In the genomic region with DNA sequence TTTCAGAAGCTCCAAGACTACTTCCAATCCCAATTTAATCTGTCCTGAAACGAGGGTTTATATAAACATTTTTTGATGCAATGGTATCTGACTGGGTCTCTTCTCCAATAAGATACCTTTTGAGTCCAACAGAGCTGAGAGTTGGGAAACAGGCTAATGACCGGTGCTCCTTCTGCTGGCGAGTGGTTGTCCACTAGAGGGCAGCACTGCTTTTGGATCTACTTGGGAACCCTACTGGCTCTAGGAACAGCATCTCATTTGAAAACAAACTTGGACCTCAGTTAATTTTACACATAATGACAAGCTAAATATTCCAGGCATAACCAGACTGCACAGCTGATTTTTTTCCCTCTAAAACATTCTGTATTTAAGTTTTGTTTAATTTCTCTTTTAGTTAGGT, we compare ENCODE assay signal across 8 mouse cellular contexts.
DNase-seq lines count a peak whose midpoint lies in the region; ATAC-seq lines count a peak whose summit lies in the region.

No protein-coding gene starts in this region.

- WGBS in heart, embryonic 11.5 days (ENCODE audit: insufficient replicate concordance) = 3% methylated on average over 3 of the region's 3 CpGs
- 2% methylated on average over 3 of the region's 3 CpGs for WGBS in forebrain, embryonic 16.5 days
- whole genome bisulfite sequencing in hindbrain, embryonic 10.5 days = 2% methylated on average over 3 of the region's 3 CpGs

- H3K9ac ChIP-seq in heart, embryonic 11.5 days (ENCODE audit: low read depth, low read length) = no peak overlapping the region
- no peak overlapping the region for H3K9ac ChIP-seq in forebrain, embryonic 16.5 days (replicated peaks; ENCODE audit: low read depth, low read length)

- no peak overlapping the region for H3K4me3 ChIP-seq in heart, embryonic 11.5 days (ENCODE audit: low read depth, low read length)
- H3K4me3 ChIP-seq in forebrain, embryonic 16.5 days (replicated peaks; ENCODE audit: low read length) = no peak overlapping the region
- H3K4me3 ChIP-seq in hindbrain, embryonic 10.5 days = no peak overlapping the region

- H3K27me3 ChIP-seq in heart, embryonic 11.5 days (ENCODE audit: control insufficient read depth, insufficient read depth, low read length) = no peaks in the 10 kb centered on the region
- 0 out of 2 replicates have a peak, but pooled peaks cover 4% of the 10 kb centered on the region for H3K27me3 ChIP-seq in forebrain, embryonic 16.5 days (replicated peaks; ENCODE audit: control insufficient read depth, insufficient read depth, low read length)
- peaks cover 67% of the 10 kb centered on the region for H3K27me3 ChIP-seq in hindbrain, embryonic 10.5 days (ENCODE audit: insufficient read depth, poor library complexity, severe bottlenecking)

- H3K4me2 ChIP-seq in heart, embryonic 11.5 days = no peak overlapping the region
- no peak overlapping the region for H3K4me2 ChIP-seq in forebrain, embryonic 16.5 days (ENCODE audit: low read length)

- H3K4me1 ChIP-seq in heart, embryonic 11.5 days (ENCODE audit: control insufficient read depth, insufficient read depth, low read length) = peaks cover 5% of the 10 kb centered on the region; the same call in 1 of the 2 replicates
- peaks cover 10% of the 10 kb centered on the region for H3K4me1 ChIP-seq in forebrain, embryonic 16.5 days (replicated peaks; ENCODE audit: control insufficient read depth, insufficient read depth, low read length)
- H3K4me1 ChIP-seq in hindbrain, embryonic 10.5 days (replicated peaks) = peaks cover 25% of the 10 kb centered on the region

- H3K36me3 ChIP-seq in heart, embryonic 11.5 days (ENCODE audit: control insufficient read depth, insufficient read depth, low read length) = no peaks in the 10 kb centered on the region
- no peaks in the 10 kb centered on the region for H3K36me3 ChIP-seq in forebrain, embryonic 16.5 days (ENCODE audit: control insufficient read depth, insufficient read depth)
- no peaks in the 10 kb centered on the region for H3K36me3 ChIP-seq in hindbrain, embryonic 10.5 days

- H3K9me3 ChIP-seq in heart, embryonic 11.5 days (replicated peaks; ENCODE audit: control insufficient read depth, low read length) = no peaks in the 10 kb centered on the region
- H3K9me3 ChIP-seq in forebrain, embryonic 16.5 days (ENCODE audit: control insufficient read depth, low read length) = no peaks in the 10 kb centered on the region
- no peaks in the 10 kb centered on the region for H3K9me3 ChIP-seq in hindbrain, embryonic 10.5 days

- peak; percentile 93 for DNase-seq in heart, adult 11 months
- DNase-seq in cerebellum, adult 11-12 months = peak; percentile 55
- DNase-seq in hindbrain, embryonic 10.5 days (ENCODE audit: low spot score) = peak; percentile 79
- peak; percentile 77 for DNase-seq in layer of hippocampus, adult 9-11 months
- peak; percentile 48 for DNase-seq in skeletal muscle tissue, adult 2 months (ENCODE audit: low read depth, low spot score)

- ATAC-seq in heart, embryonic 11.5 days (replicated peaks; ENCODE audit: insufficient number of reproducible peaks, low FRiP score, low TSS enrichment) = no peak
- ATAC-seq in forebrain, embryonic 16.5 days = peak; percentile 71
- peak; percentile 82 for ATAC-seq in megakaryocyte-erythroid progenitor cell, adult 5-6 weeks (replicated peaks; ENCODE audit: low FRiP score, low TSS enrichment, poor library complexity, severe bottlenecking)

- H3K27ac ChIP-seq in heart, embryonic 11.5 days (ENCODE audit: low read depth, low read length) = no peak overlapping the region
- H3K27ac ChIP-seq in forebrain, embryonic 16.5 days (ENCODE audit: low read length) = no peak overlapping the region
- no peak overlapping the region for H3K27ac ChIP-seq in hindbrain, embryonic 10.5 days
